Mouse (Mus musculus) bone marrow macrophage, adult 2 months (primary cell): ENCODE measurements around the gene Acp4.

ENCODE experiments used
- CTCF ChIP-seq: IDR thresholded peaks from 2 replicates; pipeline ENCODE4 v1.5.1; 2012; ENCODE audit warnings: low read depth, mild to moderate bottlenecking, low read length, moderate library complexity
- POLR2A ChIP-seq: IDR thresholded peaks from 2 replicates; pipeline ENCODE4 v1.6.1; 2012; ENCODE audit warnings: mild to moderate bottlenecking, low read depth, low read length, borderline replicate concordance

- TF ChIP-seq CTCF (no peak), POLR2A (no peak)
Measured at GRCm38 (mm10) chr7:44303346-44304340, 46.5 kb upstream of the Acp4 start.
